Mouse (Mus musculus): ENCODE results near the gene Zyg11b.
A peak's percentile ranks its signal among the peaks of the same experiment; 100 is the strongest.

Gene Zyg11b

DNA sequence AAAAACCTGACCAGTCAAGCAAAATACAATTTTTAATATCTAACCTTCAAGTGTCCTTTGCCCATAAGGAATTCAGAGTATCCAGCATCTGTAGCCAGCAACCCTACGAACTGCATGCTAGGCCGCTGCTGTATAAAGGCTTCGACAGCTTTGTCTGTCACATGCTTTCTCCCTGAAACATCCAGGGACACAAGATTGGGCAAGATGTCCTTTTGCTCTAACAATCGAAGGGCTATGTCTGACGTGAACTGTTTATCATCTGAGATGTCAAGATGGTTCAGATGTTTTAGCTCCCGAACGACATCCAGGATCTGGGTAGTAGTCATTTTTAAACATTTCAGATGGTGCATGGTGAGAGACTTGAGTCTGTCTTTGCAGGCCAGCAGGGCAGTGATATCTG is 35.1 kb downstream of the Zyg11b start:
- no peak for TF ChIP-seq GATA4 (IDR thresholded peaks at IDR 0.05; ENCODE audit: insufficient replicate concordance, low read length)

DNA sequence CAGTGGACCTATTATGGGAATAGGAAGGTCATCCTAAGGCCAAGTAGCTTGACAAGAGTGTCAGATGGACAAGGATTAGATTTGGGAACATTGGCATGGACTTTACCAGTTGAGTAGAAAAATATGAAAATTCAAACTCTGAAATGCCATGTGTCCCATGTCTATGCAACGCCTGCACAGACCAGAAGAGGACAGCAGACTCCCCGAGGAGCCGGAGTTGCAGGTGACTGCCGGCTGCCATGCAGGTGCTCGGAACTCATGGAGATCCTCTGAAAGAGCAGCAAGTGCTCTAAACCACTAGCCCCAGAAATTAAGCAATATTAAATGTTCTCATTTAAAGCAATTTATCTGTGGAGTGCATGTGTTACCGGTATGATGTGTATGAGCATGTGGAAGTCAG is 47.6 kb downstream of the Zyg11b start:
- no peak for TF ChIP-seq GATA4 (IDR thresholded peaks at IDR 0.05; ENCODE audit: insufficient replicate concordance, low read length)

DNA sequence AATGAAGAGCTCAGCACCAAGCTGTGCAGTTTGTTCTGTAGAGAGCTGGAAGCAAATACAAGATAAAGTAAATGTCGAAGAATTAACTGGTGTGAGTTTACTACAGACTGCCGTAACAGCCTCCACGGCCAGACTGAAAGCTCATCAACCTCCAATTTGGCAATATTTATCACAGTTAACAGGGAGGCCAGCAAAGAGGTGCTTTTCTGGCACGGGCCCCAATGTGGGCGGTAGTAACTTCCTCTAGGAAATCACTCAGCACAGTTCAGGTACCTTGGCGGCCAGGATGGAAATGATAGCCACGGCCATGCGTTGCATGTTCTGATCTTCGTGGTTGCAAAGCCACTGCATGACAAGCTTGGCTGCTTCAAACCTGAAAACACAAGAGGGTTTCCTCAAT is 50.4 kb downstream of the Zyg11b start:
- no peak for TF ChIP-seq GATA4 (IDR thresholded peaks at IDR 0.05; ENCODE audit: insufficient replicate concordance, low read length)

DNA sequence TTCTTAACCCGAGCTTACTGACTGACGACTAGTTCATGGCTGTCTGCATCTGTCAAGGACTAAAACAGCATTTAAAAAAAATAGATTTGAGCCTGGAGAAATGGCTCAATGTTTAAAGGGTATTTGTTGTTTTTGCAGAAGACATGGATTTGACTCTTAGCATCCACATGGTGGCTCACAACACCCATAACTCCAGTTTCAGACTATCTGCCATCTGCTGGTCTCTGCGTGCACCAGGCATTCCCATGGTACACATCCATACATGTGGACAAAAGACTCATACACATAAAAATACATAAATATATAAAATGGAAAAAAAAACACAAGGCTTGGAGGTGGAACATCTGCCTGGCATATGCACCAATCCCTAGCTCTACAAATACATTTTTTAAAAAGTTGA is 51.6 kb downstream of the Zyg11b start:
- TF ChIP-seq GATA4 (IDR thresholded peaks at IDR 0.05; ENCODE audit: insufficient replicate concordance, low read length) = no peak

DNA sequence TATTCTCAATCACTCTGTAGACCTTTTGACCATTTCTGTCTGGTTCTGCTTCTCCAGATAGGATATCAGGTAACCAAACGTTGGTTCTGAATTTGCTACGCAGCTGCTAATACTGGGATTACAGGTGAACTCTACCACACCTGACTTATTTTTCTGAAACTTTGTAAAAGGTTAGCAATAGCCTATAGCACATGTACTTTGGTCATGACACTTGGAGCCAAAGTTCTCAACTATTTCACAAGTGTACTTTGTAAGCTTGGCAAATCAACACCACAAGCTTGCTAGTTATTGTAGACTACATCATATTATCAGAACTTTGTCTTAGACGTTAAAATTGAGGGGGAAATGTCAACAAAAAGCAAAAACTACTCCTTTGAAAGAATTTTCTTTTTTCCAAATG is 67.2 kb downstream of the Zyg11b start:
- TF ChIP-seq GATA4 (IDR thresholded peaks at IDR 0.05; ENCODE audit: insufficient replicate concordance, low read length) = no peak

DNA sequence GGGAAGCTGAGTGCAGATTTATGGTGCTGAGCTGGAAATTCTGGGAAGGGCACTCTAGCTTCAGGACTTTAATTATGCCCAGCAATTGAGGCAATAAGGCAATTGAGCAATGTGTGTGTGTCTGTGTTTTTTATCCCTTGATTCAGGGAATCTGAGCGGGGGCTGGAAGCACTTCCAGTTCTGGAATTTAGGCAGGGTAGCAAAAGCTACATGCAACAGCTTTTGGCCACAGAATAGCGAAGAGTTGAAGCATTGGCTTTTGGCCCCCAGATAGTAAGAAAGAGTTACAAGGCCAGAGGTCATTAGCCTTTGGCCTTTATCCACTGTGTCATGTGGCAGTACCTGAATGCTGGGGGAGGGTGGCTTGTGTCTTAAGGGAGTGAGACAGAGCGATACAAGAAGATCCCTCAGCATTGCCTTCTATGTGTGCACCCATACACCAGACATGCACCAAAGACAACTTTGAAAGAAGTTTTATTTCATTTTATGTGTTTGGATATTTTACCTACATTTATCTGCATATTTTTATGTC is 75.5 kb downstream of the Zyg11b start:
- TF ChIP-seq GATA4 (IDR thresholded peaks at IDR 0.05; ENCODE audit: insufficient replicate concordance, low read length) = peak; percentile 14; the same call in 1 of the 2 replicates

DNA sequence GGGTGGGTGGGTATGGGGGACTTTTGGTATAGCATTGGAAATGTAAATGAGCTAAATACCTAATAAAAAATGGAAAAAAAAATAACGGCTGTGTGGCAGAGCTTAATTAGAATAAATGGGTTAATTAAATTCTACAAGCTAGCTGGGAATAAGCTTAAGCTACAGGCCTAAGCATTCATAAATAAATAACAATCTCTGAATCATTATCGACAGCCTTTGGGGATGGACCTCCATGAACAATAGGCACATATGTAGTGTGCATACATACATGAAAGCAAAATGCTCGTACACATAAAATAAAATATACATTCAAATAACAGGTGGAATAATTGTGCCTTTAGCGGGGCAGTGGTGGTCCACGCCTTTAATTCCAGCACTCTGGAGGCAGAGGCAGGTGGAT is 78.4 kb downstream of the Zyg11b start:
- TF ChIP-seq GATA4 (IDR thresholded peaks at IDR 0.05; ENCODE audit: insufficient replicate concordance, low read length) = no peak

DNA sequence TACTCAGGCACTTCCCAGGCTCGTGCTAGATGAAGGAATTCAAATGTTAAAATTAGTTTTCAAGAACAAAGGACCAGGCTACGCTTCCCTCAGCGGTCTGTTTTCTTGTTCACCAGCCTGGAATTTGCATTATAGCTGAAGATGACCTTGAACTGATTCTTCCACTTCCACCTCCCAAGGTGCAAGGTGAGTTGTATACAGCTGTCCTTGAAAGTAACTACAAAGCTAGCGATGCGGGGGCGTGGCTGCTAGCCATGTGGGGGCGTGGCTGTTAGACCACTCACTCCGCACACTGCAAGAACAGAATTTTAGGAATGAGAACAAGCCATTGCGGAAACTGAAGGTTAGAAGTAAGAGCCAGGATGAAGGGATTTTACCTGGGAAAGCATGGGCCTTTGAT is 81.9 kb downstream of the Zyg11b start:
- TF ChIP-seq GATA4 (IDR thresholded peaks at IDR 0.05; ENCODE audit: insufficient replicate concordance, low read length) = no peak

DNA sequence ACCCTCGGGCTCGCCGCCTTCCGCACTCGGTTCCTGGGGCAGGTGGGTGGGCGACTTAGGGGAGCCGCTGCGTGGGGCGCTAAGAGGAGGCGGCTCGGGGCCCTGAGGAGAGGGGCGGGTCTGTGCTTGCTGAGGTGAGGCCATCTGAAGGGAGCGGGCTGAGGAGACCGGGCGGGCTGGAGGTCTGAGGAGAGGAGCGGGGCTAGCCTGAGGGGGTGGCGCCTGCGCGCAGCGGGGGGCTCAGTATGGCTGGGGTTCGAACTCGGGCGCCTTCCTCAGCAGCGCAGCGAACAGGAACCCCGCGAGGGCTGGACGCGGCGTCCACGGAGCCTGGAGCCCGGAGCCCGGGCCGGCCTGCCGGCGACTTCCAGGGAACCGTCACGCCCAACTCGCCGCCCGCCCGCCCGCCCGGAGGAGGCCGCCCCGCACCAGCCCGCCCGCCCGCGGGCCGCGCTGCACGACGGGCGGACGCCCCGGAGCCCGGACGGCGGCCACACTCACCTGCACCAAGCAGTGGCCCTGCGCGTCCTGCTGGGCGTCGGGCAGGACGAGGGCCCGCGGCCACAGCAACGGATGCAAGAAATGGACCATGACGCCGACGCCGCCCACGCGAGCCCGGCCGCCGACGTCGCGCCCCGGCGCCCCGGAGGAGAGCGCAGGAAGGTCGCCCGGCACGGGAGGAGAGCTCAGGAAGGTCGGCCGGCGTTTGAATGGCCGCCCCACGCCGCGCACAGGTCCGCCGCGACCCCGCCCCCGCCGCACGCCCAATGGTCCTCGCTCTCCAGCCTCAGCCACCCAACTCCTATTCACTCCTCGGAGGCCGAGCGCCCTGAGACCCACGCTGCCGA is 83.3 kb downstream of the Zyg11b start, which contains the start of gene Zyg11a:
Gene Zyg11a (minus strand): TSS at position 717 of the 848 bp plus-strand sequence.
- no peak for TF ChIP-seq GATA4 (IDR thresholded peaks at IDR 0.05; ENCODE audit: insufficient replicate concordance, low read length)

DNA sequence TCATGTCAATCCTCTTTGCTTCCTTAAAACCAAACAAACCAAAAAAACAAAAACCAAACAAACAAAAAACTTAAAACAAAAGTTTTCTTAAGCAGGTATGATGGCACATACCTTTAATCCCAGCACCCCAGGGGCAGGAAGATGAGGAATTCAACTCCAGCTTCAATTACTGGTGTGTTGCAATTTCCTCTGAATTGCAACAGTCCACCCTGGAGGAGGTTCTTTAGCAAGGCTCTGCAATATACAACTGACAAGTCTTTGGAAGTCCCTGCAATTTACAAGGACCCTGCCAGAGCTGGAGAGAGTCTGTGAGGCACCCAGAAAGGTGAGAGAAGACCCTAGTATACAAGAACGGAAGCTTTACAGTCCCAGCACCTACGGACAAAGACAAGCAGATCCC is 87.9 kb downstream of the Zyg11b start:
- no peak for TF ChIP-seq GATA4 (IDR thresholded peaks at IDR 0.05; ENCODE audit: insufficient replicate concordance, low read length)

DNA sequence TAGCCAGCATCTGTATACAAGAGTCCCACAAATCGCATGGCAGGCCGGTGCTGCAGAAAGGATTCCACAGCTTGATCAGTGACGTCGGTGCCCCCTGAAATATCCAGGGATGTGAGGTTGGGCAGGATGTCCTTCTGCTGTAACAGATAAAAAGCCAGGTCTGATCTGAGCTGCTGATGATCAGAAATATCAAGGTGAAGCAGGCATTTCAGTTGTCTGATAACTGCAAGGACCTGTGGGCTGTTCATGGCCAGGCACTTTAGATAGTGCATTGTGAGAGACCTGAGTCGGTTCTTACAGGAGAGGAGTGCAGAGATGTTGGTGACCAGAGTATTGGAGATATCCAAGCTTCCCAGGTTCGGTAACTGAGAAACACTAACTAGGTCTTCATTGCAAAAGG is 96.3 kb downstream of the Zyg11b start:
- no peak for TF ChIP-seq GATA4 (IDR thresholded peaks at IDR 0.05; ENCODE audit: insufficient replicate concordance, low read length)

DNA sequence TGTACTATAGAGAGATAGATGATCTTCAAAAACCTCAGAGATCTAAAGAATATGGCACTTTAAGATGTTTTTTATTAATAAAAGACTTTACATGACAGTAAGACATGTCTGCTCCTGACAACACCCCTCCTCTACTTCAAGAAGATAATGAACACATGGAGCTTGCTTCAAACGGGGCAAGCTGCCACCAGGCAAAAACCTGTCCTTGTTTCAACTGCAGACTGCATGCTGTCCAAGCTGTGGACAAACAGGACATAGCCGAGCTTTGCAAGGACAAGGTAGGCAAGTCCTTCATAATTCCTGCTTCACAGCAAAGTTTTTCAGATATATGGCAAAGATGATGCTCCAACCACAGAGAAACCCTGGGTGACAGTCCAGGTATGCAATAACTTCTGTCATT is 101.7 kb downstream of the Zyg11b start:
- no peak for TF ChIP-seq GATA4 (IDR thresholded peaks at IDR 0.05; ENCODE audit: insufficient replicate concordance, low read length)

DNA sequence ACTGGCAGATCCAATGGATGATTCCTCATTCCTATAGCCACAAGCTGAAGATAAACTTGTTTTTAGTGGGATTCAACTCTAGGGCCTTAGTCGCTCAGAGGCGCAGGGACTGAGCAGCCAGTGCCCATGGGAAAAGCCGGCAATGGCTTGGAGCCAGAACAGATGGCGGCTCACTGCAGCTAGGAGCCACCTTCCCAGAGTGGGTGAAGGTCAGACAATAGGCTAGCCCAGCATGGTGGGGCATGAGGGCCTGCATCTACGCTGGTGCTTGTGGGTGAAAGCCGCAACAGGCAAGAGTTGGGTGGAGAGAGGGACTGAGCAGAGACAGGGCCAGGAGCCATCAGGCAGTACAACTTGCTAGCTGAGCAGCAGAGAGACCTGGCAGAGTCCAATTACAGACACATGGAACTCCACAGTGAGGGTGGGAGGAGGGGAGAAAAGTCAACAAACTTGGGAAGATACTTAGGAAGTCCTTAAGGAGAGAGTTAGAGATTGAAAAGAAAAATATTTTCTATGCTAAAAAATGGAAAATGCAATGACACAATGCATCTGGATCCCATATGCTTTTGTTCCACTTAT is 104.5 kb downstream of the Zyg11b start:
- TF ChIP-seq GATA4 (IDR thresholded peaks at IDR 0.05; ENCODE audit: insufficient replicate concordance, low read length) = no peak

DNA sequence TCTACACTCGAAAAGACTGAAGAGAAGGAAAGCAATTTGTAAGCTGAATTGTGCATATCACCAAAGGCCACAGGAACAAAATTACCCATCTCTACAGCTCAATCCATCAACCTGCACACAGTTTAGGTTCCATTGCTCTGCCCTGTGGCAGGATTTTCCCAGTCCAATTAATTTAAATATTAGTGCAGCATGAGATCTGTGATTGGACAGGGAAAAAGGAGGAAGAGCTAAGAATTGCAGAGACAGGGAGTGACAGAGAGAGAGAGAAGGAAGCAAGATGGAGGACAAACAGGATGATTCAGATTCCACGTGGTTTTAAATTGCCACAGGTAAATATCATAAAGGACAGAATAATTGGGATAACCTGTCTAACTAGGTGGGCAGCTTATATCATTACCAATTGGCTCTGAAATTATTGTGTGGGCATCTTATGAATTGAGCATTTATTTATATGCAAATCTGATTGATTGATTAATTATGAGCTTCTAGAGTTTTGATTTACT is 108.0 kb downstream of the Zyg11b start:
- no peak for TF ChIP-seq GATA4 (IDR thresholded peaks at IDR 0.05; ENCODE audit: insufficient replicate concordance, low read length)

DNA sequence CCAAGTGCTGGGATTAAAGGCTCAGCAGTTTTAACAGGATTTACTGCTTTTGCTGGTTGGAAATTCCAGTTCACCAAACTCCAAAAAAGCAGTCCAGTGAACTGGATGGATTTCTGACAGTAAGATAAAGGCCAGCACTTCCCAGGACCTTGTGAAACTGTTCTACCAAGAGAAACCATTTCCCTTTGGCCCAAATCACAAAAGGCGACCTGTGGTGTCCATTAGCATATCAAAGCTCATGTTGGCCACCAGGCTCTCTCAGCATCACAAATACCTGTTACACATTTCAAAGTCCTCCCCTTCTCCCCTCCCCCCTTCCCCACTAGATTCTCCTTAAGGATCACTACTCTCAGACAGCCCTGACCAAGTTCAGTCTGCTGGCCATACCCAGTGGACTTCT is 118.6 kb downstream of the Zyg11b start:
- TF ChIP-seq GATA4 (IDR thresholded peaks at IDR 0.05; ENCODE audit: insufficient replicate concordance, low read length) = no peak

Data from liver, adult (tissue).